Mouse (Mus musculus) kidney, embryonic 14.5 days (tissue): ENCODE measurements around the gene Trim65. TPM values are rescaled to one million over a fixed set of nuclear protein-coding genes. Genes with fewer than 3 reads are reported as not detected.

ENCODE experiments used
- ATAC-seq: fragments of 200-750 bp; cut with Nextera tagmentation; 2 replicates; pipeline ENCODE4 v1.8.0; 2017; ENCODE audit warnings: moderate number of reproducible peaks, mild to moderate bottlenecking, moderate TSS enrichment, moderate library complexity; ENCODE audit not compliant: low FRiP score, low TSS enrichment
- H3K27ac ChIP-seq: fragments of 300-500 bp; sonication (generic); 2 replicates; pipeline ENCODE4 v1.5.1; 2014; ENCODE audit warnings: low read depth, mild to moderate bottlenecking, low read length, moderate library complexity, mixed read lengths
- H3K27me3 ChIP-seq: fragments of 300-500 bp; sonication (generic); 2 replicates; pipeline ENCODE4 v1.6.1; 2014; ENCODE audit warnings: mild to moderate bottlenecking, low read length; ENCODE audit not compliant: control insufficient read depth, insufficient read depth
- H3K36me3 ChIP-seq: fragments of 300-500 bp; sonication (generic); 2 replicates; pipeline ENCODE4 v1.6.1; 2014; ENCODE audit warnings: low read length, mixed read lengths; ENCODE audit not compliant: control insufficient read depth, insufficient read depth
- H3K4me1 ChIP-seq: fragments of 300-500 bp; sonication (generic); 2 replicates; pipeline ENCODE4 v1.6.1; 2014; ENCODE audit warnings: low read length, mixed read lengths; ENCODE audit not compliant: control insufficient read depth, insufficient read depth
- H3K4me2 ChIP-seq: fragments of 300-500 bp; sonication (generic); replicated peaks from 2 replicates; pipeline ENCODE4 v1.6.1; 2014; ENCODE audit warnings: low read depth, mild to moderate bottlenecking, low read length
- H3K4me3 ChIP-seq: fragments of 300-500 bp; sonication (generic); 2 replicates; pipeline ENCODE4 v1.5.1; 2014; ENCODE audit warnings: mild to moderate bottlenecking, low read length
- H3K9ac ChIP-seq: fragments of 300-500 bp; sonication (generic); 2 replicates; pipeline ENCODE4 v1.6.1; 2014; ENCODE audit warnings: low read depth, mild to moderate bottlenecking, low read length, moderate library complexity
- H3K9me3 ChIP-seq: fragments of 300-500 bp; sonication (generic); 2 replicates; pipeline ENCODE4 v1.6.1; 2016; ENCODE audit warnings: low read length; ENCODE audit not compliant: control insufficient read depth
- WGBS: fragments of 180-500 bp; shearing (Covaris S2); extraction: QIAGEN DNeasy Blood & Tissue Kit; methylation state at CpG from one replicate; pipeline ENCODE4 v1.1.7; 2014; 5-methylcytosine and 5-hydroxymethylcytosine counted together
- polyA plus RNA-seq: library from polyadenylated mRNA; unstranded; fragments of >200 nt; fragmentation: Nextera tagmentation; extraction: Ambion mirVana; gene quantifications from 2 replicates; pipeline ENCODE4 v1.2.1, GENCODE M21; 2014

Gene Trim65
- polyA plus RNA-seq = 3.2 and 4.1 TPM in 2 replicates

DNA sequence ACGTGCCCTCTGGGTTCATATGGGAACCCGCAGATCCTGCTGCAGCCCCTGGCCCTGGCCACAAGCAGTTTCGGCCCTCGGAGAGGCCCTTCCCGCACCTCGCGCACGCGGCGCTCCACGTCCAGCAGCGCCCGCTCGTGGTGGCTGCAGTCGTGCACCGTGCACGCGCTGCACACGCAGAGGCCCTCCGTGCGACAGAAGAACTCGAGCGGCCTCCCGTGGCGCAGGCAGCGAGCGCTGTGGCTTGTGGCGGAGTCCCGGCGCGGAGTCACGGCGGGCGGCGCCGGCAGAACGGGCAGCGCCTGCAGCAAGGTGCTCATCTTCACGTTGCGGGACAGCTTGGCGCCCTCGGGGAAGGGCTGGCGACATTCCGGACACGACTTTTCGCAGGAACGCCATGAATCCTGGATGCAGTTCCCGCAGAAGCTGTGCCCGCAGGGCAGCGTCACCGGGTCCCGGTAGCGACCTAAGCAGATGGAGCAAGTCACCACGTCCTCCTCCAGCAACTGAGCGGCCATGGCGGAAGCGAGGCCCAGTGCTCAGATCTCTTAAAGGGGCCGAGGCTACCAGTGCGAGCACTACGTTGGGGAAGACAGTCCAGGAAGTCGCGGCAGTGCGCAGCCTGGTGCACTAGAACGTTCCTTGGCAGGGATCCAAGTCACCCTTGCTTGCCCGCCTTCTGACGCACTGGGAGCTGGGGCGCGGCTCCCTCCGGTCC is at the start of gene Trim65:
TSS of gene Trim65 (minus strand) at position 641 of the 718 bp plus-strand sequence.
- ATAC-seq = peak; percentile 83

DNA sequence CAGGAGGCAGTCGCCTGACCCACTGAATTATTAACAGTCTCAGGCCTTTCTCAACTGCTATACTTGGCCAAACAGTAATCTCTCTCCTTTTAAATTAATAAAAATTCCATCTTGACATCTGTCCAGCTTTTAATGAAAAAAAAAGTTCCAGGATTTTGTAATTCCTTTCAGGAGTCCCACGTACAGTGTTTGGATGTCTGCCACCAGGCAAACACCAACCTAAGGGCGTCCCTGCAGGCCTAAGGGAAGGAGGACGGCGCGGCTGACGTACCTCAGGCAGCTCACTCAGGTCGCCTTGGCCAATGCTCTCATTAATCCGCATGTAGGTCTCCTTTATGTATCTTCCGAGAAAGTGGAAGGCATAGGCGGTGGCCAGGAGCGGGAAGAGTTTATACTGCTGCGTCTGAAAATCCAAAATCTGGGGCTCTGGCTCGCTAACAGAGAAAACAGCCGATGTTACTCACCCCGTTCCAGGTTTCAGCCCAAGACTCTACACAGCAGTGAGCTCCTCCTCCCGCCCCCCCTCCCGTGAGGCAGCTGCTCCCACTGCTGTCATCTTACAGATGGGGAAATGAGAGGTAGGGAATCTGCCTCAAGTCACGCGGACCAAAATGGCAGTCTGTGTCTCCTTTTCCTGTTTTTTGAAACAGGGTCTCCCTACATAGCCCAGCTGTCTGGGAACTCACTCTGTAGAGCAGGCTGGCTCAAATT is 47.6 kb upstream of the Trim65 start:
- Histone ChIP-seq H3K9ac (no peak overlapping the region), H3K9me3 (no peaks in the 10 kb centered on the region), H3K36me3 (peaks cover 55% of the 10 kb centered on the region), H3K4me1 (peaks cover 3% of the 10 kb centered on the region; the same call in 1 of the 2 replicates), H3K27me3 (no peaks in the 10 kb centered on the region), H3K27ac (no peak overlapping the region), H3K4me2 (no peak overlapping the region), H3K4me3 (no peak overlapping the region)
- 92% methylated on average over 20 of the region's 20 CpGs for WGBS
- no peak for ATAC-seq

More for the DNA sequence above, at the start of gene Trim65:
- Histone ChIP-seq H3K9me3 (no peaks in the 10 kb centered on the region), H3K27me3 (no peaks in the 10 kb centered on the region), H3K36me3 (peaks cover 35% of the 10 kb centered on the region), H3K4me2 (peak within 1 kb of the TSS; percentile 73), H3K9ac (peak within 1 kb of the TSS; percentile 72), H3K4me1 (peaks cover 7% of the 10 kb centered on the region), H3K4me3 (peak within 1 kb of the TSS; percentile 67), H3K27ac (peak within 1 kb of the TSS; percentile 94)
- 2% methylated on average over 69 of the region's 69 CpGs for WGBS

DNA sequence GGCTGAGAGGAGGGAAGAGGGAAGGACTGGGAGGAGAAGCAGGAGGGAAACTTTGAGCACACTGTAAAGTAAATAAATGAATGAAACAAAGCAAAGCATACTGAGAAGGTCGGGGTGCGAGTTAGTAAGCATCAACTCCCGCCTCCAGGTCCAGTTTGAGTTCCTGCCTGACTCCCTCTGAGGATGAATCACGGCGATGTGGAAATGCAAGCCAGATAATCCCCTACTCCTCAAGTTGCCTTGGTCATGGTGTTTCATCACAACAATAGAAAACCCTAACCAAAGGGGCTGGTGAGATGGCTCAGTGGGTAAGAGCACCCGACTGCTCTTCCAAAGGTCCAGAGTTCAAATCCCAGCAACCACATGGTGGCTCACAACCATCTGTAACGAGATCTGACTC is 45.1 kb upstream of the Trim65 start:
- no peaks in the 10 kb centered on the region for H3K27me3 ChIP-seq
- no peak overlapping the region for H3K27ac ChIP-seq
- H3K4me3 ChIP-seq = no peak overlapping the region
- no peak for ATAC-seq
- peaks cover 71% of the 10 kb centered on the region for H3K36me3 ChIP-seq
- WGBS = 85% methylated on average over 7 of the region's 7 CpGs
- peaks cover 3% of the 10 kb centered on the region; the same call in 1 of the 2 replicates for H3K4me1 ChIP-seq
- no peaks in the 10 kb centered on the region for H3K9me3 ChIP-seq
- no peak overlapping the region for H3K4me2 ChIP-seq
- 0 out of 2 replicates have a peak overlapping the region, but pooled peaks have one; percentile 7 for H3K9ac ChIP-seq

DNA sequence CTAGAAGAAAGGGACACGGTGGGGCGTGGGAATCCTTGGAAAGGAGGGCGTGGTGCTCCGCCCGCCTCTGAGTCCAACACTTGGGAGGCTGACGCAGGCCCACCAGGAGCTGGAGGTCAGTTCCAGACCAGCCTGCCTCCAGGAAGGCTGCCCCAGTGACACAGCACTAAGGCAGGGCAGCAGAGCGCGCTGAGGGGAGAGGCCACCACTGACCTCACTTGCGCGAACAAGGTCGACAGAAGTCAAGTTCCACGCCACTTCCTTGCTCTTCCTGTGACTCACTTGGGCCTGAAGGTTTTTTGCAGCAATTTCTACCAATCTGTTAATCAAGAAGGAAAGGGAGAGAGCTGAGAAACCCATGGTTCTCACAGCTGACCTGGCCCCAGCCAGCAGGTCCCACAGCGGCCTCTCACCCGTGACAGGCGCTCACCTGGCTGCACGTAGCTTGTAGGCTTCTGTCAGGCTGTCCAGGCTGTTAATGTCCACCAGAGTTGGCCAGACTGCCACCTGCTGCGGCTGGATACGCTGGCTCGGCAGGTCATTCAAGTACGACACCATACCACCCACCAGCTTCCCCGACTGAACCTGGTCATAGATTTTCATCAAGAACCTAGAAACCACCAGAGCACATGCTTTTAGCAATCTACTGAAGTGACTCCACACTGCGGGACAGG is 44.0 kb upstream of the Trim65 start:
- H3K9ac ChIP-seq = no peak overlapping the region
- H3K36me3 ChIP-seq = peaks cover 63% of the 10 kb centered on the region
- H3K4me3 ChIP-seq = no peak overlapping the region
- peak overlapping the region; percentile 76 for H3K27ac ChIP-seq
- no peak overlapping the region for H3K4me2 ChIP-seq
- no peaks in the 10 kb centered on the region for H3K27me3 ChIP-seq
- peaks cover 3% of the 10 kb centered on the region; the same call in 1 of the 2 replicates for H3K4me1 ChIP-seq
- WGBS = 65% methylated on average over 22 of the region's 22 CpGs
- peak; percentile 68 for ATAC-seq
- H3K9me3 ChIP-seq = no peaks in the 10 kb centered on the region

DNA sequence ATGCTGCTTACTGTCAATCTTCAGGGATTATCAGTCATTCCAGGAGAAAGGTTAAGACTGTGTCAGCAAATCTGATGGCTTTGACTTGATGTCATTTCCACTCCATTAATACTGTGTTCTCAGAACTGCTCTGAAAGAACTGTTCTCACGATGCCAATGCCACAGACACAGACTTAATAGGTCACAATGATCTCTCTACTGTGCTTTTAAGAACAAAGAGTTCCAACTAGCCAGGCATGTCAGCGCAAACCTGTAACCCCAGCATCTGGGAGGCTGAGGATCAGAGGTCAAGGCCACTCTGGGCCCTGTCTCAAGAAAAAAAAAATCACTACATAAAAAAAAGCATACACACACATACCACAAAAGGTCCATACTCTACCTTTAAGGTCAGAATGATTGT is 41.0 kb upstream of the Trim65 start:
- ATAC-seq = no peak
- whole genome bisulfite sequencing = 73% methylated on average over 2 of the region's 2 CpGs
- Histone ChIP-seq H3K9ac (no peak overlapping the region), H3K4me3 (no peak overlapping the region), H3K27ac (no peak overlapping the region), H3K4me2 (no peak overlapping the region), H3K27me3 (no peaks in the 10 kb centered on the region), H3K36me3 (peaks cover 40% of the 10 kb centered on the region), H3K9me3 (no peaks in the 10 kb centered on the region), H3K4me1 (peaks cover 5% of the 10 kb centered on the region; the same call in 1 of the 2 replicates)

DNA sequence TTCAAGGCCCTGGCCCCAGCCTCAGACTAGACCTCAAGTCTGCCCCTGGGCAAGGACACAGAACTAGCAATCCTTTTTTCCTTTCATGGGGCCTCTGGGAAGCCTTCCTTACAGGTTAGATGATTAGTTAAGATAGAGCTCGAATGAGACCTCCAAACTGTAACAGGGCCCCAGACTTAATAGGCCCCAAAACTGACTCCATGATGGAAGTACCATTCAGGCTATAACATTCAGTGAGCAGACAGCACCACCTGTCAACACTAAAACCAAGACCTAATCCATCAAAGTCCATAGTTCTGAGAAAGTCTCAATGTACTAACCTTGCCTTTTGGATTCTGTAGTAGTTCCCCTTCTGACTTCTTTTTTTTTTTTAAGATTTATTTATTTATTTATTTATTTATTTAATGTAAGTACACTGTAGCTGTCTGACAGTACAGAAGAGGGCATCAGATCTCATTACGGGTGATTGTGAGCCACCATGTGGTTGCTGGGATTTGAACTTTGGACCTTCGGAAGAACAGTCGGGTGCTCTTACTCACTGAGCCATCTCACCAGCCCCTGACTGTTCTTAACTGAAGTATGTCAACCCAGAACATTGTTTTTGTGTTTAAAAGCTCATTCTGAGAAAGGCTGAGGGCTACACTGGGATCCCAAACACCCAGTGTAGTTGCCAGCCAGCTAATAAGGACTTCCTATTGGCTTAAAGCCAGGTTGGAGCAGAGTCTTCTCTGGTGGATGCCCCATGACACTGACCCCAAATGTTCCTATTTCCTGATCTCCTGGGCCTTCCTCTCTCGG is 39.3 kb upstream of the Trim65 start:
- Histone ChIP-seq H3K4me1 (peaks cover 13% of the 10 kb centered on the region; the same call in 1 of the 2 replicates), H3K27me3 (no peaks in the 10 kb centered on the region), H3K4me3 (no peak overlapping the region), H3K9ac (no peak overlapping the region), H3K36me3 (peaks cover 36% of the 10 kb centered on the region), H3K27ac (no peak overlapping the region), H3K4me2 (no peak overlapping the region), H3K9me3 (no peaks in the 10 kb centered on the region)
- no peak for ATAC-seq
- WGBS = 76% methylated on average over 5 of the region's 5 CpGs

DNA sequence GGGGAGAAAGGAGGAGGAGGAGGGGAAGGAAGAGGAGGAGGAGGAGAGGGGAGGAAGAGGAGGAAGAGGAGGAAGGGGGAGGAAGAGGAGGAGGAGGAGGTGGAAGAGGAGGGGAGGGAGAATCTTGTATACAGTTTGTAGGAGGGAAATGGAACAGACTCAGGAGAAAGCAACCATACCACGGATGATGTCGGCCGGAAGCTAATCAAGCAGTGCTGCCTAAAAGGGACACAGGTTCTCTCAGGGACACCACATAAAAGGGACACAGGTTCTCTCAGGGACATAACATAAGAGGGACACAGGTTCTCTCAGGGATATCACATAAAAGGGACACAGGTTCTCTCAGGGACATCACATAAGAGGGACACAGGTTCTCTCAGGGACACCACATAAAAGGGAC is 38.3 kb upstream of the Trim65 start:
- no peak overlapping the region for H3K4me2 ChIP-seq
- H3K9me3 ChIP-seq = no peaks in the 10 kb centered on the region
- no peak for ATAC-seq
- no peak overlapping the region for H3K4me3 ChIP-seq
- WGBS = 87% methylated on average over 3 of the region's 3 CpGs
- H3K9ac ChIP-seq = no peak overlapping the region
- H3K4me1 ChIP-seq = 0 out of 2 replicates have a peak, but pooled peaks cover 10% of the 10 kb centered on the region
- H3K36me3 ChIP-seq = peaks cover 36% of the 10 kb centered on the region
- H3K27ac ChIP-seq = no peak overlapping the region
- no peaks in the 10 kb centered on the region for H3K27me3 ChIP-seq

DNA sequence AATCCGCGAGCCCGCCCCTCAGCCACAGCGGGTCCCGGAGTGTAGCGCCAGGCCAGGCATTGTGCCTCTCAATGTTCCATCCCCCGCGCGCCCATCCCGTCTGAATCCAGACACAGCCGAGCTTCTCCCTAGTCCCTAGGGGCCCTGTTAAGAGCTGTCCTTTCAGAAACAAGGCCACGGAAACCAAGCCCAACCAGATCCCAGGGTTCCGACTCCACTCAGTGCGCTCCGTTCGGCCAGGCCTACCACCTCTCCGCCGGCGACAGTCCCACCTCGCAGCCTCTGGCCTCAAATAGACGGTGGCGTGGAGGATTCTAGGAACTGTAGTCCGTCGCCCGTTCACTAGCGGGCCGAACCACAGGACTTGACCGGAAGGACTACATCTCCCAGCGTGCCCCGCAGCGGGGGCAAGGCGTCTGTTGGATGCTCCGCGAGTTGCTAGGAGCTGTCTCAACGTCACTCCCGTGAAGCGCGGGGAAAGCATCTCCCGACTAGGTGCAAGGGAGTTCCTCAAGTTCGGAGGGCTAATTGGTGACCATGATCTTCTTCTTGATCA is 37.0 kb upstream of the Trim65 start, which contains the start of gene Fbf1:
TSS of gene Fbf1 (minus strand) at position 283 of the 556 bp plus-strand sequence.
- H3K4me3 ChIP-seq = peak within 1 kb of the TSS; percentile 76
- H3K36me3 ChIP-seq = peaks cover 24% of the 10 kb centered on the region
- no peaks in the 10 kb centered on the region for H3K27me3 ChIP-seq
- under 1% methylated on average over 40 of the region's 40 CpGs for whole genome bisulfite sequencing
- peak; percentile 98 for ATAC-seq
- H3K27ac ChIP-seq = peak within 1 kb of the TSS; percentile 93
- H3K9me3 ChIP-seq = no peaks in the 10 kb centered on the region
- H3K4me2 ChIP-seq = peak within 1 kb of the TSS; percentile 87
- peaks cover 22% of the 10 kb centered on the region for H3K4me1 ChIP-seq
- peak within 1 kb of the TSS; percentile 80 for H3K9ac ChIP-seq
